Mouse (Mus musculus) adrenal gland (tissue): ENCODE results near the gene Prdx6b.

Experiments
- intact Hi-C: fragments of 180-260 bp; cut with DNase I; formaldehyde crosslinking; loops from one replicate; pipeline ENCODE4 v1.15.1; 2025

Prdx6b gene

DNA sequence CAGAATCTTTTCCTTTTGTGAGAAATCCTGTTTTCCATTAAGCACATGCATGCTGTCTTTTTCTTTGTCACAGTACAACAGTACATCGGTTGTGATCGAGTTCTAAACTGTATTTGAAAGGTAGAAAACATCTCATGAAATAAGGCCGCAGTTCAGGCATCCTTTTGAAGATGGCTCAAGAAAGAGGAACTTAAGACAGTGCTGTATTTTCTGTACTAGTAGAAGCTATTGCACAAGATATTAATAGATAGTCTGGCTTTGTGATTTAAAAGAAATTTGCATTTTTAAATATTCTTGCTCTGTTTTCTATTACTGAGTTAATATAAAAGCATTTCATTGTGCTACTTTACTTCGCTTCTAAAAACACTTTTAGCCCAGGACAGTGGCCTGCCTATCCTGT is 30.6 kb downstream of the Prdx6b start:
- intact Hi-C loops: no loop called here

DNA sequence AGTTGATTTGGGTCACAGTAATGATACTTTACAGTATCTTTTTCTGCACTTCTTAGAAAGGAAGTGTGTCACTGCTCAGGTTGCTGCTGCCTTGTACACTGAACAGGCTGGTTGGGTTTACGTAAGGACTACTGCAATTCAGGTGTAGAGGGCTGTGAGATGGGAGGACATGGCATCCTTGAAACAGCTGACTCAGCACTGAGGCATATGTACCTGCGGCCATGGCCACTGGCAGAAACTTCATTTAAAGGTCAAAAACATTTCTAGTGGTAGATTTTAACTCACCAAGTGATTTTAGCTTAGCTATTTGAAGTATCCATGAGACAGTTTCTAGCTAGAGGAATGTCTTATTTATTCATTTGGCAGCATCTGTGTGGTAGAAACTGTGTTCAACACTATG is 33.5 kb downstream of the Prdx6b start:
- intact Hi-C loops: no loop called here

DNA sequence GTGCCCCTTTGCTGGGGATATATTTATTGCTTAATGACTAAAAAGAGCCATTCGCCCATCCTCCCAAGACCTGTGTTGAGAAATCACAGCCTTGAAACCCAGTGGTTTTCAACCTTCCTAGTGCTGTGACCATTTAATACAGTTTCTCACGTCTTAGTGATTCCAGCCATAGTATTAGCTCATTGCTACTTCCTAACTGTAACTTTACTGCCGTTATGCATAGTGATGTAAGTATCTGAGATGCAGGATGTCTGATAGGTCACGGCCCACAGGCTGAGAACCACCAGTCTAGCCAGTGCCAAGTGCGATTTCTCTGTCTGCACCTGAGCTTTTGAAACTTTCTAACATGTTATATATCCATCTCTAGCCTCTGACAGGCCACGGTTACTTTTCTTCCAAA is 35.0 kb downstream of the Prdx6b start:
- intact Hi-C loops: no loop called here

DNA sequence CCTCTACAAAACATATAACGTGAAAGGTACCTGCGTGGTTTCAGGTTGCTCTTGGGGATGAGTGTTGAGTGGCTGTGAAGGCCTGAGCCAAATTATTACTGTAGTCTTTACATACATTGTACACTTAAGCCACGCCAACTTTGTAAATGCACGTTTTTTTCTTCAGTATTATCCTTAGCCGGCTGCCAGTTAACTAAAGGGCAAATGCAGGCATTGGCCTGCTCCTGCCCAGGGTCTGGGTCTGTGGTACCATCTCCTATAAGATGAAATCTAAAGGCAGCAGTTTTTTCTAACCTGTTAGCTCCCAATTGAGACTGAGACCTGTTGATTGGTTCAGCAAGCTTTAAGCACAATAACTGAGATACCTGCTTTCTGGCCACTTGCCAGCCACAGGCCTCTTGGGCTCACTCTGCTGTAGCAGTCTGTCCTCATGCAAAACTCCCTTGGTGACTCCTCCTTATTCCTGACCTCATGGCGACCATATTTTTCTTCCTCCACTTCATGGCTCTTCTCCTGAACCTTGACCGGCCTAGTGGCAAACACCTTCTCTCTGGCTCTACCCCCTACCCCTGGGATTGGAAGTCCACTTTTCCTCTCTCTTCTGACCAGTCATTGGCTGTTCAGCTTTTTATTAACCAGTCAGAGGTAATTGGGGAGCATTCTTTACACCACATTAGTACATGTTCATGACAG is 36.8 kb downstream of the Prdx6b start:
- intact Hi-C loops: no loop called here

DNA sequence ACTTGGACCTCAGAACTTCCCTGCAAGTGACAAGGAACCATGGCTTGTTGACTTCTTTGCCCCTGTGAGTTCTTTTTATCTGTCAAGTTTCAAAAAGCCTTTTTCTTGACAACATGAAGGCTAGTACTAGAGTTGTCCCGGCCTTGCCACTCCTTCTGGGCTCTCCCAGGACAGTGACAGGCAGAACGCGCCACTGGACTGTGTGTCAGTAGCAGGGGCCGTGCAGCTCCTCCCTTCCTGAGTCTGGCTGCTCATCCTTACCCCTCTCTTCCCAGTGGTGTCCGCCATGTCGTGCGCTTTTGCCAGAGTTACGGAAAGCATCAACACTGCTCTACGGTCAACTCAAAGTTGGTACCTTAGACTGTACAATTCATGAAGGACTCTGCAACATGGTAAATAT is 48.3 kb downstream of the Prdx6b start:
- intact Hi-C loops: no loop called here
